Mouse (Mus musculus) adrenal gland, postnatal 10 days (tissue): Measurements from ENCODE around the gene Zfp534. TPM values are rescaled to one million over a fixed set of nuclear protein-coding genes. Genes with fewer than 3 reads are reported as not detected.
"Not testable (repeated sequence)": the region's sequence is repeated elsewhere in the genome, so short reads cannot be mapped to it uniquely, and the experiment has no call there.

Source experiments
- DNase-seq: peaks from one replicate; pipeline ENCODE4 v3.0.0; 2021; ENCODE audit warnings: mixed read lengths
- long read RNA-seq, 2 experiments: library from polyadenylated mRNA; stranded (forward); transcript quantifications; one replicate each; pipeline ENCODE4 v2.0.0; 2021
- total RNA-seq, 2 experiments: library from RNA; stranded (reverse); gene quantifications; 2 replicates each; pipeline ENCODE4 v1.2.3; 2021

Gene Zfp534
- under 1 TPM; 0.12 to 0.27 TPM for total RNA-seq
- long read RNA-seq, experiment 1: 0 reads
- long read RNA-seq, experiment 2: 0 reads

- not testable (repeated sequence) for DNase-seq
Observed at GRCm38 (mm10) chr4:147702453-147702852, at the start of gene Zfp534. Gene Zfp534, minus strand, starts transcription at chr4:147702553.

DNA sequence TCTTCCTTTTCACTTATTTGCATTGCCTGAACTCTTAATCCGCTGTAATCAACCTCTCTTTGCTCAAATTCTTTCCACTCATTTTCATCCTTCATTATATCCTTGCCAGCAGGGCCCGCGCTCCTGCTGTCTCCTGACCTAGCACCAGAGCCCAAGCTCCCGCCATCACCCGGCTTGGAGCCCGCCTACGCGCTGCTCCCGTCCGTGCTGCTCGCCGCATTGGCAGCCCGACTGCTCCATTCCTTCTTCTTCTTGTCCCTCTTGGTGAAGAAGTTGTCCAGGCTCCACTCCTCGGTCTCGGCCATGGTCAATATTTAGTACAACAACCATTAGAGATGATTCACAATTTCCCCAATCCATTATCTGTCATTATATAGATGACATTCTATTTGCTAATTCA is 43.9 kb upstream of the Zfp534 start:
- DNase-seq: not testable (repeated sequence)

DNA sequence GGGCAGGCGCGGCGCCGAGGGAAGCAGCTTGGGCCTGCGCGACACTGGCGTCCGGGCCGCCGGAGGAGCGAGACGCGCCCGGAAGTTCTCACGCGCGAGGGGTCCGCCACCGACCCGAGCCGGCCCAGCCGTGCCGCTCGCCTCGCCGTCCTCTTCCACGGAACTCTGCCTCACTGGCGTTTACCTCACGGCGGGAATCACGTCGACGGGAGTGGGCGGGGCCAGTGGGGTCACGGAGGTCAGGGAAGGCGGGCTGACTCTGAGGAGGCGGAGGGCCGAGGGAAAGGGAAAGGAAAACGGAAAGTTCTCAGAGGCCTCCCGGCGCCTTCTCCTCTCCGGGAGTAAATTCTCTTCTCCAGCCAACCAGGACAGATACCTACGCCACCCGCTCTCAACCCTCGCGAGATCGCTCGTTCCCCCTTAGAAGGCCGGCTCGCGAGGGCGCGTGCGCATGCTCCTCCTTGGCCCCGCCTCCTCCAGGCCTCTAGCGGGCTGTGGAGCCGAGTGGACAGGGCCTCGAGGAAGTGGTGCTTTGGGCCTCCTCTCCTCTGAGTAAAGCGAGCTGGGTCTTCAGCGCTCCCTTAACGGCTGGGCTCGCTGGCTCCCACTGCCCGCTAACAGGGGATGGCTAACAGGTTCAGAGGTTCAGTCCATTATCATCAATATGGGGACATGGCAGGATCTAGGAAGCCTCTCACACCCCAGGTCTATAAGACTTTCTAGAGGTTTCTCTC is 36.5 kb upstream of the Zfp534 start:
- DNase-seq: not testable (repeated sequence)

DNA sequence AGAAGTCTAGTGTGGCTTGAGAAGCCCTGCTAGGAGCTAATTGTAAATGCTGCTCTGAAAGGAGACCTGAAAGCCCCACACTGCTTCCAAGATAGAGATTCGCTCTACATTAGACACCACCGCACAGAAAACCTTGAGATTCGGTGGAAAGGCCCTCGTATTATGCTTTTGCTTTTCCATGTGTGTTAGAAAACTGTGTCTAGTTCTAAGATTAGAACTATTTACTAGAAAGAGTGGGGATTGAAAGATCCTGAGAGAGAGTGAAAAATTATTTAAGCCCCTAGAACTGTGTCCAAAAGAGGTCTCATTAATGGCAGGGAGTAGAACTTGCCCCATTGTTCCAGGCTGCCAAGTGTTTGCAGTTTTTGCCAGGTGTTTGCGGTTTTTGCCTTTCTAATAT is 47.1 kb downstream of the Zfp534 start:
- not testable (repeated sequence) for DNase-seq

DNA sequence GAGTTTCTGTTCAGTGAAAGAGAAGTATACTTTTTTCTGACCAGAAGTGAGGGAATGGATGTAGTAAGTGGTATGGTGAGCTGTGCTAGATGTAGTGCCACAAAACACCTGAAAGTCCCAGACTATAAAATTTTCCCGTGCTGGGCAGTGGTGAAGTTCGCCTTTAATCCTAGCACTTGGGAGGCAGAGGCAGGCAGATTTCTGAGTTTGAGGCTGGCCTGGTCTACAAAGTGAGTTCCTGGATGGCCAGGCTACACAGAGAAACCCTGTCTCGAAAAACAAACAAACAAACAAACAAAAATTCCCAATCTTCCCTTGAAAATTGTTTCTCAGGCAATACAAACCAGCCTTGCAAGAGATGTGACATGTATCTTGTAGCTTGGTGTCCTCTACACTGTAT is 54.9 kb downstream of the Zfp534 start:
- not testable (repeated sequence) for DNase-seq

- not testable (repeated sequence) for DNase-seq
Observed at GRCm38 (mm10) chr4:147642413-147642812, 59.9 kb downstream of the Zfp534 start, which contains the start of gene Zfp979. Gene Zfp979, minus strand, starts transcription at chr4:147642513.

- DNase-seq: not testable (repeated sequence)
Observed at GRCm38 (mm10) chr4:147641932-147642331, 60.4 kb downstream of the Zfp534 start.

DNA sequence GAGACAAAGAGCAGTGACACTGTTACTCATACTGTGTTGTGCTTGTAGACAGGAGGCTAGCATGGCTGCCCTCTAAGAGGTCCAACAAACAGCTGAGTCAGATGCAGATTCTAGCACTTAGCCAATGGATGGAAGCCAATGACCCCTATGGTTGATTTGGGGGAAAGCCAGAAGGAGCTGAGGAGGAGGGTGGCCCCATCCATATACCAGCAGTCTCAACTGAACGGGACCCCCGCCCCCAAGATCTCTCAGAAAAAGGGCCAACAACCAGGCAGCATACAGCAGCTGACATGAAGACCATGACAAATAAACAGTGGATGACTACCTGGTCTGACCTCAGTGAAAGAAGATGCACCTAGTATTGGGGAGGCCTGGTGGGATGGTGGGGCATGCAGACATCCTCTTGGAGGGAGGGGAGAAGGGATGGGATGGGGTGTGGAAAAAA is 68.5 kb downstream of the Zfp534 start:
- not testable (repeated sequence) for DNase-seq

Other genes with a start within 250 kb of the Zfp534 start
- gene Zfp982, start 210.1 kb downstream of the Zfp534 start, total RNA-seq: 10 to 100 TPM in 1 of 2 experiments, 1 to 10 TPM in 1; 9.0 to 13.4 TPM
- 1 to 10 TPM in 1 of 2 experiments, under 1 TPM in 1; 0.24 to 1.4 TPM for gene Gm16503, start 162.3 kb downstream of the Zfp534 start, total RNA-seq
- gene Zfp985, start 149.3 kb downstream of the Zfp534 start, total RNA-seq: under 1 TPM; 0.24 to 0.55 TPM
- gene Zfp979, start 60.0 kb downstream of the Zfp534 start, total RNA-seq: 1 to 10 TPM; 3.5 to 4.8 TPM
- 1 to 10 TPM; 4.5 to 6.2 TPM for gene Zfp984, start 107.2 kb upstream of the Zfp534 start, total RNA-seq
- 10 to 100 TPM; 16.4 to 21.2 TPM for gene Zfp933, start 145.8 kb upstream of the Zfp534 start, total RNA-seq
- gene Miip, start 166.3 kb upstream of the Zfp534 start, total RNA-seq: 10 to 100 TPM; 18.5 to 29.4 TPM
- gene Fv1, start 166.4 kb upstream of the Zfp534 start, total RNA-seq: 1 to 10 TPM; 7.2 to 9.7 TPM
- gene Mfn2, start 202.2 kb upstream of the Zfp534 start, total RNA-seq: 100 to 1,000 TPM; 204 to 232 TPM
- gene Plod1, start 234.2 kb upstream of the Zfp534 start, total RNA-seq: 10 to 100 TPM; 42.0 to 42.1 TPM
- gene 2510039O18Rik, start 238.3 kb upstream of the Zfp534 start, total RNA-seq: 10 to 100 TPM; 43.4 to 44.7 TPM